Mouse (Mus musculus) heart, embryonic 14.5 days (tissue): ENCODE data around the gene Srgap3. TPM values are rescaled to one million over a fixed set of nuclear protein-coding genes. Genes with fewer than 3 reads are reported as not detected.

Experiments used
- ATAC-seq: fragments of 200-750 bp; cut with Nextera tagmentation; 2 replicates; pipeline ENCODE4 v1.8.0; 2017; ENCODE audit warnings: low read depth, moderate TSS enrichment; ENCODE audit not compliant: insufficient number of reproducible peaks, insufficient read depth, low FRiP score
- H3K27ac ChIP-seq, 2 experiments: fragments of 200-500 bp in 1 of 2; fragments of 300-500 bp in 1 of 2; sonication (generic) in 1 of 2; replicated peaks in 1 of 2; 2 replicates each; pipeline ENCODE4 v1.5.1; 2012 to 2014; ENCODE audit warnings: low read depth in 2 of 2, low read length in 2 of 2, control low read depth in 1 of 2, mild to moderate bottlenecking in 1 of 2, mixed read lengths in 1 of 2; ENCODE audit not compliant: control insufficient read depth in 1 of 2, insufficient read depth in 1 of 2
- H3K27me3 ChIP-seq: fragments of 300-500 bp; sonication (generic); 2 replicates; pipeline ENCODE4 v1.6.1; 2014; ENCODE audit warnings: mild to moderate bottlenecking, low read length, control low read depth; ENCODE audit not compliant: control insufficient read depth, insufficient read depth
- H3K36me3 ChIP-seq: fragments of 300-500 bp; sonication (generic); 2 replicates; pipeline ENCODE4 v1.6.1; 2014; ENCODE audit warnings: mild to moderate bottlenecking, control low read depth, low read length, mixed read lengths; ENCODE audit not compliant: control insufficient read depth, insufficient read depth
- H3K4me1 ChIP-seq, 2 experiments: fragments of 200-500 bp in 1 of 2; fragments of 300-500 bp in 1 of 2; sonication (generic) in 1 of 2; 2 replicates each; pipeline ENCODE4 v1.6.1; 2012 to 2014; ENCODE audit warnings: low read length in 2 of 2, control low read depth in 1 of 2, mixed read lengths in 1 of 2; ENCODE audit not compliant: control insufficient read depth in 2 of 2, insufficient read depth in 2 of 2
- H3K4me2 ChIP-seq: fragments of 300-500 bp; sonication (generic); 2 replicates; pipeline ENCODE4 v1.6.1; 2014; ENCODE audit warnings: mild to moderate bottlenecking, low read length
- H3K4me3 ChIP-seq, 2 experiments: fragments of 200-500 bp in 1 of 2; fragments of 300-500 bp in 1 of 2; sonication (generic) in 1 of 2; 2 replicates each; pipeline ENCODE4 v1.5.1; 2012 to 2014; ENCODE audit warnings: low read length in 2 of 2, mild to moderate bottlenecking in 2 of 2, control low read depth in 1 of 2, low read depth in 1 of 2, moderate library complexity in 1 of 2; ENCODE audit not compliant: control insufficient read depth in 1 of 2, insufficient read depth in 1 of 2
- H3K9ac ChIP-seq: fragments of 300-500 bp; sonication (generic); 2 replicates; pipeline ENCODE4 v1.6.1; 2014; ENCODE audit warnings: mild to moderate bottlenecking, low read length
- H3K9me3 ChIP-seq: fragments of 300-500 bp; sonication (generic); 2 replicates; pipeline ENCODE4 v1.6.1; 2016; ENCODE audit warnings: low read length, control low read depth; ENCODE audit not compliant: control insufficient read depth
- WGBS: fragments of 180-500 bp; shearing (Covaris S2); extraction: QIAGEN DNeasy Blood & Tissue Kit; methylation state at CpG from one replicate; pipeline ENCODE4 v1.1.7; 2014; 5-methylcytosine and 5-hydroxymethylcytosine counted together
- polyA plus RNA-seq: library from polyadenylated mRNA; unstranded; fragments of >200 nt; fragmentation: Nextera tagmentation; extraction: Ambion mirVana; gene quantifications from 2 replicates; pipeline ENCODE4 v1.2.1, GENCODE M21; 2014

The Srgap3 gene
- polyA plus RNA-seq, 1 experiment from 2014 or later = 1.1 TPM

- 71% methylated on average over 8 of the region's 8 CpGs for WGBS
- Histone ChIP-seq H3K4me3 (no peak overlapping the region), H3K9me3 (no peaks in the 10 kb centered on the region), H3K4me1 (peaks cover 4% of the 10 kb centered on the region in 2 experiments; a peak in 3 of 4 replicates), H3K36me3 (no peaks in the 10 kb centered on the region), H3K27ac (no peak overlapping the region), H3K9ac (no peak overlapping the region), H3K27me3 (no peaks in the 10 kb centered on the region), H3K4me2 (no peak overlapping the region)
- ATAC-seq = no peak
Observed at GRCm38 (mm10) chr6:112932611-112933010, 14.5 kb downstream of the Srgap3 start.

- peaks cover 4% of the 10 kb centered on the region in 2 experiments; a peak in 3 of 4 replicates for H3K4me1 ChIP-seq
- H3K27me3 ChIP-seq = no peaks in the 10 kb centered on the region
- no peaks in the 10 kb centered on the region for H3K9me3 ChIP-seq
- WGBS = 30% methylated on average over 5 of the region's 5 CpGs
- peak overlapping the region; percentile 23; the same call in 1 of the 2 replicates for H3K9ac ChIP-seq
- ATAC-seq = peak; percentile 42; the same call in 1 of the 2 replicates
- no peak overlapping the region for H3K27ac ChIP-seq
- H3K4me2 ChIP-seq = peak overlapping the region; percentile 49
- peak overlapping the region; percentile 13; a peak in 3 of 4 replicates for H3K4me3 ChIP-seq
- no peaks in the 10 kb centered on the region for H3K36me3 ChIP-seq
Observed at GRCm38 (mm10) chr6:112930011-112930451, 17.0 kb downstream of the Srgap3 start.

GRCm38 (mm10) chr6:112929291-112929984 lies 17.6 kb downstream of the Srgap3 start:
- H3K9ac ChIP-seq = peak overlapping the region; percentile 23; the same call in 1 of the 2 replicates
- H3K9me3 ChIP-seq = no peaks in the 10 kb centered on the region
- H3K36me3 ChIP-seq = no peaks in the 10 kb centered on the region
- peak overlapping the region; percentile 49 for H3K4me2 ChIP-seq
- no peak for ATAC-seq
- H3K4me3 ChIP-seq = peak overlapping the region in 1 of 2 experiments; percentile 13; a peak in 1 of 4 replicates
- no peak overlapping the region for H3K27ac ChIP-seq
- no peaks in the 10 kb centered on the region for H3K27me3 ChIP-seq
- H3K4me1 ChIP-seq = peaks cover 4% of the 10 kb centered on the region in 2 experiments; a peak in 3 of 4 replicates
- WGBS = 79% methylated on average over 6 of the region's 6 CpGs

- Histone ChIP-seq H3K27me3 (no peaks in the 10 kb centered on the region), H3K9me3 (no peaks in the 10 kb centered on the region), H3K9ac (no peak overlapping the region), H3K27ac (no peak overlapping the region), H3K4me2 (no peak overlapping the region), H3K36me3 (no peaks in the 10 kb centered on the region), H3K4me1 (peaks cover 4% of the 10 kb centered on the region in 2 experiments; a peak in 3 of 4 replicates), H3K4me3 (no peak overlapping the region)
- WGBS = 71% methylated on average over 6 of the region's 6 CpGs
- ATAC-seq = no peak
Observed at GRCm38 (mm10) chr6:112928841-112929240, 18.2 kb downstream of the Srgap3 start.

- no peak overlapping the region for H3K9ac ChIP-seq
- no peaks in the 10 kb centered on the region for H3K36me3 ChIP-seq
- H3K4me1 ChIP-seq = peaks cover 4% of the 10 kb centered on the region in 2 experiments; a peak in 3 of 4 replicates
- no peak overlapping the region for H3K4me2 ChIP-seq
- no peak overlapping the region for H3K4me3 ChIP-seq
- ATAC-seq = no peak
- H3K27ac ChIP-seq = no peak overlapping the region
- 81% methylated on average over 5 of the region's 5 CpGs for WGBS
- H3K27me3 ChIP-seq = no peaks in the 10 kb centered on the region
- no peaks in the 10 kb centered on the region for H3K9me3 ChIP-seq
Observed at GRCm38 (mm10) chr6:112927341-112927740, 19.7 kb downstream of the Srgap3 start.

- H3K27me3 ChIP-seq = no peaks in the 10 kb centered on the region
- H3K9me3 ChIP-seq = no peaks in the 10 kb centered on the region
- H3K4me3 ChIP-seq = no peak overlapping the region
- no peak overlapping the region for H3K9ac ChIP-seq
- H3K4me1 ChIP-seq = peaks cover 4% of the 10 kb centered on the region in 2 experiments; a peak in 3 of 4 replicates
- ATAC-seq = no peak
- WGBS = 69% methylated on average over 5 of the region's 5 CpGs
- H3K27ac ChIP-seq = no peak overlapping the region
- H3K4me2 ChIP-seq = no peak overlapping the region
- no peaks in the 10 kb centered on the region for H3K36me3 ChIP-seq
Observed at GRCm38 (mm10) chr6:112926011-112926410, 21.1 kb downstream of the Srgap3 start.

- H3K27ac ChIP-seq = peak overlapping the region; percentile 25 to 41; a peak in 3 of 4 replicates
- no peak for ATAC-seq
- H3K9ac ChIP-seq = no peak overlapping the region
- peaks cover 2 to 4% of the 10 kb centered on the region in 2 experiments; a peak in 3 of 4 replicates for H3K4me1 ChIP-seq
- H3K9me3 ChIP-seq = no peaks in the 10 kb centered on the region
- H3K27me3 ChIP-seq = no peaks in the 10 kb centered on the region
- no peak overlapping the region for H3K4me2 ChIP-seq
- 54% methylated on average over 11 of the region's 11 CpGs for WGBS
- H3K36me3 ChIP-seq = no peaks in the 10 kb centered on the region
- no peak overlapping the region for H3K4me3 ChIP-seq
Observed at GRCm38 (mm10) chr6:112925234-112925975, 21.7 kb downstream of the Srgap3 start.
